In the genomic region with DNA sequence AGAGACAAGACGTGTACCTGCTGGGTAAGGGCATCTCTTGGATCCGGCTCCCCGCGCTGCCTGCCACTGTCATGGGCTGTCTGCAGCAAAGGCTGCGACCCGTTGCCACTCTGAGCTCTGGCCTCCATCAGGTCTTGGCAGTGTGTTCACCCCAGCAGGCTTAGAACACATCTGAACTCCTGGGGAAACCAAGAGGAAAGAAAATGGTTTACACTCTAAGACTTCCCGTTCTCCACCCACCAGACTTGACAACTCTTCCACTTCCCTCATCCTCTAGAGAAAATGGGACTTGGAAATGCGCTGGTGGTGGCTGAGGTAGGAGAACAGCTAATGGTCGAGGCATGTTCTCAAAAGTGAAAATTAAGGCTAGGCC, we compare ENCODE assay signal across 8 mouse cellular contexts. TPM values are rescaled to one million over a fixed set of nuclear protein-coding genes. Genes with fewer than 3 reads are reported as not detected.
DNase-seq lines count a peak whose midpoint lies in the region; ATAC-seq and TF ChIP-seq lines count a peak whose summit lies in the region.

No protein-coding gene starts in this region.

- H3K27me3 ChIP-seq in hindbrain, postnatal 0 days (ENCODE audit: insufficient read depth, low read length), result no peaks in the 10 kb centered on the region
- H3K27me3 ChIP-seq in limb, embryonic 15.5 days, result no peaks in the 10 kb centered on the region

- WGBS in hindbrain, postnatal 0 days, result 19% methylated on average over 9 of the region's 9 CpGs
- WGBS in limb, embryonic 15.5 days, result 16% methylated on average over 9 of the region's 9 CpGs

- TF ChIP-seq CTCF in embryonic fibroblast, embryonic 13.5 days (IDR thresholded peaks at IDR 0.05; ENCODE audit: borderline replicate concordance, insufficient read depth, low read length), result no peak
- TF ChIP-seq CTCF in hindbrain, postnatal 0 days (IDR thresholded peaks at IDR 0.05; ENCODE audit: low read depth), result no peak

- peak overlapping the region; percentile 99 for H3K4me2 ChIP-seq in hindbrain, postnatal 0 days (ENCODE audit: low read depth, low read length)
- peak overlapping the region; percentile 58 for H3K4me2 ChIP-seq in limb, embryonic 15.5 days

- H3K4me1 ChIP-seq in embryonic fibroblast, embryonic 13.5 days (ENCODE audit: control insufficient read depth, insufficient read depth, low read length), result peaks cover 5% of the 10 kb centered on the region
- peaks cover 5% of the 10 kb centered on the region for H3K4me1 ChIP-seq in hindbrain, postnatal 0 days (ENCODE audit: insufficient read depth, low read length)
- H3K4me1 ChIP-seq in limb, embryonic 15.5 days, result peaks cover 29% of the 10 kb centered on the region

- H3K9me3 ChIP-seq in hindbrain, postnatal 0 days (ENCODE audit: low read length), result no peaks in the 10 kb centered on the region
- H3K9me3 ChIP-seq in limb, embryonic 15.5 days, result no peaks in the 10 kb centered on the region

- H3K4me3 ChIP-seq in embryonic fibroblast, embryonic 13.5 days (ENCODE audit: insufficient read depth, low read length), result peak overlapping the region; percentile 98
- peak overlapping the region; percentile 71 for H3K4me3 ChIP-seq in hindbrain, postnatal 0 days (ENCODE audit: low read length)
- H3K4me3 ChIP-seq in limb, embryonic 15.5 days, result peak overlapping the region; percentile 80

- peak overlapping the region; percentile 93 for H3K9ac ChIP-seq in hindbrain, postnatal 0 days (replicated peaks; ENCODE audit: low read length)
- peak overlapping the region; percentile 92 for H3K9ac ChIP-seq in limb, embryonic 15.5 days

- 0 out of 2 replicates have a peak, but pooled peaks have one; percentile 19 for TF ChIP-seq POLR2A in embryonic fibroblast, embryonic 13.5 days (IDR thresholded peaks at IDR 0.05; ENCODE audit: low read depth, low read length)

- no peaks in the 10 kb centered on the region for H3K36me3 ChIP-seq in hindbrain, postnatal 0 days (ENCODE audit: insufficient read depth, low read length)
- 0 out of 2 replicates have a peak, but pooled peaks cover 5% of the 10 kb centered on the region for H3K36me3 ChIP-seq in limb, embryonic 15.5 days

- DNase-seq in layer of hippocampus, adult 11-12 months (ENCODE audit: low spot score), result peak; percentile 32
- no peak for DNase-seq in layer of hippocampus, postnatal 10 days (ENCODE audit: low spot score in 2 of 2)
- peak; percentile 57 for DNase-seq in NIH3T3 (ENCODE audit: low read depth)
- peak; percentile 46 for DNase-seq in hindbrain, postnatal 0 days (ENCODE audit: low spot score)
- DNase-seq in retina, embryonic 14.5 days (ENCODE audit: low spot score), result peak; percentile 50

- peak overlapping the region; percentile 54 for H3K27ac ChIP-seq in embryonic fibroblast, embryonic 13.5 days (ENCODE audit: insufficient read depth, low read length)
- H3K27ac ChIP-seq in hindbrain, postnatal 0 days, result peak overlapping the region; percentile 94
- H3K27ac ChIP-seq in limb, embryonic 15.5 days, result peak overlapping the region; percentile 72

- no peak for ATAC-seq in hindbrain, postnatal 0 days
- ATAC-seq in limb, embryonic 15.5 days (ENCODE audit: insufficient number of reproducible peaks, low FRiP score, low TSS enrichment, low read depth), result no peak
- ATAC-seq in activated CD4-positive, CD25-positive, alpha-beta regulatory T cell, adult 4 months, result no peak

RNA-seq across cellular contexts. Expression of gene Spry2, which starts 3.0 kb away (rescaled TPM):
- total RNA-seq in layer of hippocampus, postnatal 10 days (2021), result 10 to 100 TPM; 70.6 to 72.6 TPM
- polyA plus RNA-seq in embryonic fibroblast, embryonic 13.5 days (2011; ENCODE audit: insufficient read length, low read depth, missing spikeins), result 41.0 and 48.6 TPM in 2 replicates
- total RNA-seq in hindbrain, postnatal 0 days (2014; rRNA removed), result 33.5 and 38.4 TPM in 2 replicates
- 61.7 and 71.4 TPM in 2 replicates for polyA plus RNA-seq in hindbrain, postnatal 0 days (2015; fragmentation: Nextera tagmentation; extraction: Ambion mirVana)
- polyA plus RNA-seq in limb, embryonic 15.5 days (2015; fragmentation: Nextera tagmentation; extraction: Ambion mirVana), result 63.8 and 72.0 TPM in 2 replicates
- polyA plus RNA-seq in activated CD4-positive, CD25-positive, alpha-beta regulatory T cell, adult 4 months (2017; shearing (Covaris generic)), result not detected

Comparison
In these comparisons a context has a peak if more than half of its experiments do, and no peak if none do; other contexts are left out.
1. DNase-seq: peak in layer of hippocampus, adult 11-12 months (single experiment), NIH3T3 (single experiment), hindbrain, postnatal 0 days (single experiment) and retina, embryonic 14.5 days (single experiment); none in layer of hippocampus, postnatal 10 days (0 of 2).
2. RNA of gene Spry2, which starts 3.0 kb away (polyA plus RNA-seq): 63.8 to 72.0 TPM in limb, embryonic 15.5 days, 61.7 to 71.4 TPM in hindbrain, postnatal 0 days and 41.0 to 48.6 TPM in embryonic fibroblast, embryonic 13.5 days; not detected in activated CD4-positive, CD25-positive, alpha-beta regulatory T cell, adult 4 months; every median in the first group is over 10 times any median in the second.
3. Peak in every context shown above with its lines, with median percentiles within 50 percentile points of each other: H3K27ac ChIP-seq and H3K4me3 ChIP-seq.